Mouse (Mus musculus): Measurements from ENCODE around the gene Npm1. TPM values are rescaled to one million over a fixed set of nuclear protein-coding genes. Genes with fewer than 3 reads are reported as not detected.

The Npm1 gene
- polyA plus RNA-seq (2015; fragmentation: Nextera tagmentation; extraction: Ambion mirVana) = 616 and 704 TPM in 2 replicates

DNA sequence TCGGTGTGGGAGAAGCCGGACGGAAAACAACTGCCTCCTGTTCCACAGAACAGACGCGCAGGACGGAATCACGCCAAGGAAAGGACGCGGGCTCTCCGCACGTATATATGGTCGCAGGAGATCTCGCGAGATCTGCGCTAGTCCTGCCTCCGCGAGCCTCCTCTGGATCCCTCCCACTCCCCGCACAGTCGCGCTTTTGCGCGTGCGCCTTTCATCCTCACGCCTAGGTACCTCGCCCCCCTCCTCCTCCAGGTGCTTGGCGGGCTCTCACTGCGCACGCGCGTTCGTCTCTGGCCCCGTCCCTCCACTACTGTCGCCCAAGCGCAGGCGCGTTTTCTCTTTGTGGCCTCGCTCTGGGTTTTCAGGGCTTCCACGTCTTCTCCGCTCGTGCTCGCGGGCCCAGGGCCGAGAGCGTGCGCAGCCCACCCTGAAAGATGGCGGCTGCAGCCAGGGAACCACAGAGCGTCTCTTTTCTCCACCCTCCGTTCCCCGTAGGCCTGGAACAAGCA lies at the start of gene Npm1:
Gene Npm1 (minus strand): TSS at position 209 of the 509 bp plus-strand sequence.
- peak; percentile 97 for ATAC-seq (ENCODE audit: insufficient read depth, low FRiP score)
- 3% methylated on average over 49 of the region's 49 CpGs for WGBS
- peak within 1 kb of the TSS; percentile 84 for H3K4me2 ChIP-seq (ENCODE audit: low read depth, low read length)

DNA sequence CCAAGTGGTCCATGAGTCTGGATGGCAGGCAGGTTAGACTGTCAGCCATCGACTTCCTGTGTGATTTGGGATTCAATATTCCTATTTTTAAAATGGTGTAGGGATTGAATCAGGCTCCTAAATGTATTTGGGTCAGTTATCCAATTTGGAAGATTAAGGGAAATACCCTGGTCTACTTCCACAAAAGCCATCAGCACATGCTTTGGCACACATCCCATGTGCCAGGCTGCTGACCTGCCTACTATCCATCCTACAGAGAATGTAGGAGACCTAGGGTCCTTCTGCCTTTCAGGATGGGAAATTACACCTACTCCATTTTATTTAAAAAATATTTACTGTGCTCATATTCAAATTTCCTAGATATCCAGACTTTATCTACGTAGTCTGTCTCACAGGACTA lies 44.4 kb upstream of the Npm1 start:
- no peaks in the 10 kb centered on the region for H3K36me3 ChIP-seq (ENCODE audit: control insufficient read depth, insufficient read depth, low read length)
- peaks cover 13% of the 10 kb centered on the region for H3K4me1 ChIP-seq (ENCODE audit: control insufficient read depth, insufficient read depth, low read length)
- no peaks in the 10 kb centered on the region for H3K9me3 ChIP-seq (replicated peaks; ENCODE audit: control insufficient read depth, low read length)
- no peak overlapping the region for H3K4me3 ChIP-seq (replicated peaks; ENCODE audit: low read length)
- no peak for ATAC-seq (ENCODE audit: insufficient read depth, low FRiP score)
- peaks cover 52% of the 10 kb centered on the region for H3K27me3 ChIP-seq (ENCODE audit: control insufficient read depth, insufficient read depth, low read length)
- WGBS = 84% methylated on average over 2 of the region's 2 CpGs
- H3K27ac ChIP-seq (ENCODE audit: low read length) = no peak overlapping the region
- no peak overlapping the region for H3K4me2 ChIP-seq (ENCODE audit: low read depth, low read length)
- H3K9ac ChIP-seq (ENCODE audit: low read length) = no peak overlapping the region

More for the DNA sequence above, at the start of gene Npm1:
- Histone ChIP-seq H3K9ac (ENCODE audit: low read length) (peak within 1 kb of the TSS; percentile 97), H3K36me3 (ENCODE audit: control insufficient read depth, insufficient read depth, low read length) (peaks cover 12% of the 10 kb centered on the region; the same call in 1 of the 2 replicates), H3K9me3 (replicated peaks; ENCODE audit: control insufficient read depth, low read length) (no peaks in the 10 kb centered on the region), H3K27ac (ENCODE audit: low read length) (peak within 1 kb of the TSS; percentile 97), H3K27me3 (ENCODE audit: control insufficient read depth, insufficient read depth, low read length) (no peaks in the 10 kb centered on the region), H3K4me1 (ENCODE audit: control insufficient read depth, insufficient read depth, low read length) (peaks cover 7% of the 10 kb centered on the region; the same call in 1 of the 2 replicates), H3K4me3 (replicated peaks; ENCODE audit: low read length) (peak within 1 kb of the TSS; percentile 88)

DNA sequence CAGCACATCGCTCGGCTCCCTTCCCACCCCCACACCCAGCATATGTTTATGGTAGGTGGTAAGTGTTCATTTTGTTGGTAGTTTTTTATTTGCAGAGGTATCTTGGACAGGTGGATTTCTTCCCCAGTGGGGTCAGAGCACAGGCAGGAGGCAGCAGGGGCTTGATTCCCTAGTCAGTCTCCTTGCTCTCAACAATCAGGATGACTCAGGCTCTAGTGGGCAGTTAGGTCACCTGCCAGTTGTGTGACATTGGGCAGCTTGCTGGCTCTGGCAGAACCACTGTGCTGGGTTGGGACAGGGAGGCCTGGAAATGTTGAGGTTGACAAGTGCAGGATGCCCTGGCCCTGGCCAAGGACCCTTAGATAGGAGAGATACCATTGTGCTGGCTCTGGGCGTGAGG lies 42.0 kb upstream of the Npm1 start:
- no peak overlapping the region for H3K9ac ChIP-seq (ENCODE audit: low read length)
- H3K27me3 ChIP-seq (ENCODE audit: control insufficient read depth, insufficient read depth, low read length) = peaks cover 75% of the 10 kb centered on the region
- ATAC-seq (ENCODE audit: insufficient read depth, low FRiP score) = no peak
- H3K4me3 ChIP-seq (replicated peaks; ENCODE audit: low read length) = no peak overlapping the region
- H3K36me3 ChIP-seq (ENCODE audit: control insufficient read depth, insufficient read depth, low read length) = no peaks in the 10 kb centered on the region
- no peak overlapping the region for H3K4me2 ChIP-seq (ENCODE audit: low read depth, low read length)
- H3K9me3 ChIP-seq (replicated peaks; ENCODE audit: control insufficient read depth, low read length) = no peaks in the 10 kb centered on the region
- no peak overlapping the region for H3K27ac ChIP-seq (ENCODE audit: low read length)
- 10% methylated on average over 3 of the region's 3 CpGs for WGBS
- H3K4me1 ChIP-seq (ENCODE audit: control insufficient read depth, insufficient read depth, low read length) = peaks cover 25% of the 10 kb centered on the region

DNA sequence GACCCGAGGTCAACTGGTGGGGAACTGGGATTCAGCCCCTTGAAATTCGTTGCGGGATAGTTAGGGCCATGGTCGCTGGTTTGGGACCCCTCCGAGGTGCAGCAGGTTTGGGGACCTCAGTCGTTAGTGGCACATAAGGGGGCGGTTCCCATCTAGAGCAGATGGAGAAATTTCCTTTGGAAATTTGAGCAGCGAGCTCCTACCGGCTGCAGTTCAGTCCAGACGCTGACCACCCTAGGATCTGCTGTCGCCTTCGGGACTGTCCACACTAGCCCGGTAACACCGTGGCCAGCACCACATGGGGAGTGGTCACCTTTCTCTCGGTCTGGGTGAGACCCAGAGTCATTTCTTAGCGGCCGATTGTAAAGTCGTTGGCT lies 41.3 kb upstream of the Npm1 start:
- no peak for ATAC-seq (ENCODE audit: insufficient read depth, low FRiP score)
- Histone ChIP-seq H3K4me2 (ENCODE audit: low read depth, low read length) (no peak overlapping the region), H3K27ac (ENCODE audit: low read length) (no peak overlapping the region), H3K9me3 (replicated peaks; ENCODE audit: control insufficient read depth, low read length) (no peaks in the 10 kb centered on the region), H3K4me3 (replicated peaks; ENCODE audit: low read length) (no peak overlapping the region), H3K36me3 (ENCODE audit: control insufficient read depth, insufficient read depth, low read length) (no peaks in the 10 kb centered on the region), H3K9ac (ENCODE audit: low read length) (no peak overlapping the region), H3K4me1 (ENCODE audit: control insufficient read depth, insufficient read depth, low read length) (peaks cover 25% of the 10 kb centered on the region), H3K27me3 (ENCODE audit: control insufficient read depth, insufficient read depth, low read length) (peaks cover 81% of the 10 kb centered on the region)
- WGBS = 2% methylated on average over 18 of the region's 18 CpGs

DNA sequence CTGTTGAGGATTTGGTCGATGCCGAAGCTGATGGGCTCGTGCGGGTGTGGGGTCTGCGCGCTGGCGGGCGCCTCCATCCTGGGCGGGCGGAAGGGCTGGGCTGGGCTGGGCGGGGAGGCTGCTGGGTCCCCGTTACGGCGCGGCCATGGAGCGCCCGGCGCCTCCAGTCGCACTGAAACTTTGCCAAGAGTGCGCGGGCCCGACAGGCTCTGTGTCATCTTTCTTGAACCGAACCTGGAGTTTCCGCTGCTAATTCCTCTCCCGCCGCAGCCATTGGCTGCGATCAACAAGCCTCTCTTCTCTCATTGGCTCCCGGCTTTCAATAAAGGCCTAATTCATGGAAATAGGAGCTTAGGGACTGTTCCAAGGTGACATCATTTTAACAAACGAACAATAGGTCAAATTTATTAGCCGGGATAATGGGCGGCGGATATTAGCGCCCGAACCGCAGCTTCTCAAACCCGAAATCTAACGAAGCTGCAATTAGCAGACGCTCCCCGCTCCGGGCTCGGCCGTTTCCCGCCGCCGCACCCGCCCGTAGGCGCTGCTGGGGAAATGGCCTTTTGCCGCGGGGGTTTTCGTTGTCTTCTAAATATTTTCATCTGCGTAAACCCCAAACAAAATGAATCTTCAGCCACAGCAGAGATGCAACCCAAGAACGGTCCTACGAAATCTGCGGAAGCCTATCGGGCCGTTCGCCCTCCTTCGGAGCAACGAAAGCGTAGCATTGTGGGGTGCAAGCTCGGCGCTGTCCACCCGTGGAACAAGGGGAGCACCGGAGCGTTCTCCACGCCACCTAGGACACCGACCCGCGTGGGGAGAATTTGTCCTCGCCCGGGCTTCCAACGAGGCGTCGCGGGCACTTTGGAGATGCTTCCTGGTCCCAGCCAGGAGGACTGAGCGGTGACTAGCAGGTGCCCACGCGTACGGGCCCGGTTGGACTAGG lies 40.6 kb upstream of the Npm1 start, which contains the start of gene Tlx3:
Gene Tlx3 (minus strand): TSS at position 207 of the 946 bp plus-strand sequence.
- no peak for ATAC-seq (ENCODE audit: insufficient read depth, low FRiP score)
- peaks cover 87% of the 10 kb centered on the region for H3K27me3 ChIP-seq (ENCODE audit: control insufficient read depth, insufficient read depth, low read length)
- H3K27ac ChIP-seq (ENCODE audit: low read length) = no peak within 1 kb of the TSS
- H3K4me3 ChIP-seq (replicated peaks; ENCODE audit: low read length) = peak within 1 kb of the TSS; percentile 29
- no peaks in the 10 kb centered on the region for H3K9me3 ChIP-seq (replicated peaks; ENCODE audit: control insufficient read depth, low read length)
- no peaks in the 10 kb centered on the region for H3K36me3 ChIP-seq (ENCODE audit: control insufficient read depth, insufficient read depth, low read length)
- H3K4me1 ChIP-seq (ENCODE audit: control insufficient read depth, insufficient read depth, low read length) = peaks cover 25% of the 10 kb centered on the region
- no peak within 1 kb of the TSS for H3K9ac ChIP-seq (ENCODE audit: low read length)
- WGBS = 1% methylated on average over 81 of the region's 81 CpGs
- H3K4me2 ChIP-seq (ENCODE audit: low read depth, low read length) = peak within 1 kb of the TSS; percentile 37

DNA sequence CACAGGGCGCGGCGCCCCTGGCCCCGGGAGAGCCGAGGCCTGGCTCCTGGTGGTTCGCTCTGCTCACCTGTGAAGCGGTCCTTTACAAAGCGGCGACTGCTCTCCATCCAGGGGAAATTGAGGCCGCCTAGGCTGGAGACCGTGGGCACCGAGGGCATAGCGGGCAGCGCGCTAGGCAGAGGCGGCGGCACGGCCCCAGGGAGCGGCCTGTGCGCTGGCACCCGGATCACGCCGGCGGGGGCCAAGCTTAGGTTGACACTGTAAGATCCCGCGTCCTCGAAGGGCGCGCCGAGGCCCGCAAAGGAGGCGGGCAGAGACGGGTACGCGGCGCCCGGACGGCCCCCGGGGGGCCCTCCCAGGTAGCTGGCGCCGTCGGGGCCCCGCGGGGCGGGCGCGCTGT lies 40.0 kb upstream of the Npm1 start:
- 2% methylated on average over 46 of the region's 47 CpGs for WGBS
- Histone ChIP-seq H3K9me3 (replicated peaks; ENCODE audit: control insufficient read depth, low read length) (no peaks in the 10 kb centered on the region), H3K4me1 (ENCODE audit: control insufficient read depth, insufficient read depth, low read length) (peaks cover 25% of the 10 kb centered on the region), H3K36me3 (ENCODE audit: control insufficient read depth, insufficient read depth, low read length) (no peaks in the 10 kb centered on the region), H3K4me3 (replicated peaks; ENCODE audit: low read length) (peak overlapping the region; percentile 29), H3K9ac (ENCODE audit: low read length) (no peak overlapping the region), H3K27ac (ENCODE audit: low read length) (no peak overlapping the region), H3K4me2 (ENCODE audit: low read depth, low read length) (peak overlapping the region; percentile 37), H3K27me3 (ENCODE audit: control insufficient read depth, insufficient read depth, low read length) (peaks cover 94% of the 10 kb centered on the region)
- no peak for ATAC-seq (ENCODE audit: insufficient read depth, low FRiP score)

DNA sequence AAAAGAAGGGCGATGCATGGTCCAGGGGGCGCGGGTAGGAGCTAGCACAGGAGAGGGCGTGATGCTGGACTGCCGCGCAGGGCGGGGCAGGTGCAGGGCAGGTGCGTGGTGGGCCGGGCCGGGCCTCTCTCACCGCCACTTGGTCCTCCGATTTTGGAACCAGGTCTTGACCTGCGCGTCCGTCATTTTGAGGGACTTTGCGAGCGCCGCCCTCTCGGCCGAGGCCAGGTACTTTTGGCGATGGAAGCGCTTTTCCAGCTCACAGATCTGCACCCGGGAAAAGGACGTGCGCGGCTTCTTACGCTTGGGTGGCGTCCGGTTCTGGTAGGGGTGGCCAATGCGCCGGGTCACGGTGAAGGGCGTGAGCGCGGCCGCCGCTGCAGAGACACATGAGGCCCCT lies 39.3 kb upstream of the Npm1 start:
- peaks cover 7% of the 10 kb centered on the region; the same call in 1 of the 2 replicates for H3K9me3 ChIP-seq (replicated peaks; ENCODE audit: control insufficient read depth, low read length)
- H3K4me3 ChIP-seq (replicated peaks; ENCODE audit: low read length) = no peak overlapping the region; the same call in 1 of the 2 replicates
- WGBS = 2% methylated on average over 37 of the region's 37 CpGs
- ATAC-seq (ENCODE audit: insufficient read depth, low FRiP score) = no peak
- no peaks in the 10 kb centered on the region for H3K36me3 ChIP-seq (ENCODE audit: control insufficient read depth, insufficient read depth, low read length)
- no peak overlapping the region for H3K9ac ChIP-seq (ENCODE audit: low read length)
- peaks cover 25% of the 10 kb centered on the region for H3K4me1 ChIP-seq (ENCODE audit: control insufficient read depth, insufficient read depth, low read length)
- H3K4me2 ChIP-seq (ENCODE audit: low read depth, low read length) = no peak overlapping the region
- no peak overlapping the region for H3K27ac ChIP-seq (ENCODE audit: low read length)
- peaks cover 96% of the 10 kb centered on the region for H3K27me3 ChIP-seq (ENCODE audit: control insufficient read depth, insufficient read depth, low read length)

DNA sequence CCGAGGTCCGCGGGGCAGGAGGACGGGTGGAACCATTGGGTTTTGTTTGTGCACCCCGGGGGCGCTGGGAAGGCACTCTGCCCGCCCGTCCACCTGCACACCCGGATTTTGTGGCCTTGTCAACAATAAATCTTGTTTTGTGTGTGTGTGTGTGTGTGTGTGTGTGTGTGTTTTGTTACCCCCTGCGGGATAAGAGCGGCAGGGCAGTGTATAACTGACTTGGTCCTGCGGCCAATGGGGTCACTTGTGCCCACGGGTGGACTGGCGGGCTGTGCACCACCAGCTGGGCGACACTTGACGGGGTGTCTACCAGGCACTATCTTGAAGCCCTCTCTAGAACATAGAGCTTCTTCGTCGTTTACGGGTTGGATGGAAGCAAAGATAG lies 38.6 kb upstream of the Npm1 start:
- Histone ChIP-seq H3K36me3 (ENCODE audit: control insufficient read depth, insufficient read depth, low read length) (no peaks in the 10 kb centered on the region), H3K9me3 (replicated peaks; ENCODE audit: control insufficient read depth, low read length) (peaks cover 9% of the 10 kb centered on the region; the same call in 1 of the 2 replicates), H3K4me3 (replicated peaks; ENCODE audit: low read length) (peak overlapping the region; percentile 27), H3K9ac (ENCODE audit: low read length) (no peak overlapping the region), H3K27me3 (ENCODE audit: control insufficient read depth, insufficient read depth, low read length) (peaks cover 96% of the 10 kb centered on the region), H3K4me1 (ENCODE audit: control insufficient read depth, insufficient read depth, low read length) (peaks cover 25% of the 10 kb centered on the region), H3K27ac (ENCODE audit: low read length) (no peak overlapping the region), H3K4me2 (ENCODE audit: low read depth, low read length) (peak overlapping the region; percentile 46; the same call in 1 of the 2 replicates)
- WGBS = 4% methylated on average over 19 of the region's 19 CpGs
- ATAC-seq (ENCODE audit: insufficient read depth, low FRiP score) = no peak
